Mouse (Mus musculus) heart, embryonic 12.5 days (tissue): Measurements from ENCODE around the gene Trmt44. TPM values are rescaled to one million over a fixed set of nuclear protein-coding genes. Genes with fewer than 3 reads are reported as not detected.

ENCODE experiments used
- ATAC-seq: fragments of 200-750 bp; cut with Nextera tagmentation; 2 replicates; pipeline ENCODE4 v1.8.0; 2017; ENCODE audit warnings: moderate TSS enrichment, moderate library complexity; ENCODE audit not compliant: insufficient number of reproducible peaks, low FRiP score
- H3K27ac ChIP-seq: fragments of 300-500 bp; sonication (generic); 2 replicates; pipeline ENCODE4 v1.5.1; 2016; ENCODE audit warnings: mild to moderate bottlenecking, moderate library complexity; ENCODE audit not compliant: poor library complexity, severe bottlenecking
- H3K27me3 ChIP-seq: fragments of 300-500 bp; sonication (generic); replicated peaks from 2 replicates; pipeline ENCODE4 v1.6.1; 2016; ENCODE audit warnings: mild to moderate bottlenecking, moderate library complexity
- H3K36me3 ChIP-seq: fragments of 300-500 bp; sonication (generic); 2 replicates; pipeline ENCODE4 v1.6.1; 2016; ENCODE audit warnings: mild to moderate bottlenecking, moderate library complexity
- H3K4me1 ChIP-seq: fragments of 300-500 bp; sonication (generic); replicated peaks from 2 replicates; pipeline ENCODE4 v1.6.1; 2016; ENCODE audit warnings: mild to moderate bottlenecking
- H3K4me2 ChIP-seq: fragments of 300-500 bp; sonication (generic); 2 replicates; pipeline ENCODE4 v1.6.1; 2016; ENCODE audit warnings: mild to moderate bottlenecking, moderate library complexity
- H3K4me3 ChIP-seq: fragments of 300-500 bp; sonication (generic); 2 replicates; pipeline ENCODE4 v1.5.1; 2016; ENCODE audit warnings: mild to moderate bottlenecking
- H3K9ac ChIP-seq: fragments of 300-500 bp; sonication (generic); 2 replicates; pipeline ENCODE4 v1.6.1; 2016; ENCODE audit warnings: mild to moderate bottlenecking, moderate library complexity
- H3K9me3 ChIP-seq: fragments of 300-500 bp; sonication (generic); replicated peaks from 2 replicates; pipeline ENCODE4 v1.6.1; 2016; ENCODE audit warnings: mild to moderate bottlenecking, moderate library complexity
- WGBS: fragments of 180-500 bp; shearing (Covaris S2); methylation state at CpG from one replicate; pipeline ENCODE4 v1.1.7; 2016; 5-methylcytosine and 5-hydroxymethylcytosine counted together
- polyA plus RNA-seq: library from polyadenylated mRNA; unstranded; fragments of >200 nt; fragmentation: Nextera tagmentation; extraction: Ambion mirVana; gene quantifications from 2 replicates; pipeline ENCODE4 v1.2.1, GENCODE M21; 2016

Trmt44 gene
- 5.1 and 5.7 TPM in 2 replicates for polyA plus RNA-seq

DNA sequence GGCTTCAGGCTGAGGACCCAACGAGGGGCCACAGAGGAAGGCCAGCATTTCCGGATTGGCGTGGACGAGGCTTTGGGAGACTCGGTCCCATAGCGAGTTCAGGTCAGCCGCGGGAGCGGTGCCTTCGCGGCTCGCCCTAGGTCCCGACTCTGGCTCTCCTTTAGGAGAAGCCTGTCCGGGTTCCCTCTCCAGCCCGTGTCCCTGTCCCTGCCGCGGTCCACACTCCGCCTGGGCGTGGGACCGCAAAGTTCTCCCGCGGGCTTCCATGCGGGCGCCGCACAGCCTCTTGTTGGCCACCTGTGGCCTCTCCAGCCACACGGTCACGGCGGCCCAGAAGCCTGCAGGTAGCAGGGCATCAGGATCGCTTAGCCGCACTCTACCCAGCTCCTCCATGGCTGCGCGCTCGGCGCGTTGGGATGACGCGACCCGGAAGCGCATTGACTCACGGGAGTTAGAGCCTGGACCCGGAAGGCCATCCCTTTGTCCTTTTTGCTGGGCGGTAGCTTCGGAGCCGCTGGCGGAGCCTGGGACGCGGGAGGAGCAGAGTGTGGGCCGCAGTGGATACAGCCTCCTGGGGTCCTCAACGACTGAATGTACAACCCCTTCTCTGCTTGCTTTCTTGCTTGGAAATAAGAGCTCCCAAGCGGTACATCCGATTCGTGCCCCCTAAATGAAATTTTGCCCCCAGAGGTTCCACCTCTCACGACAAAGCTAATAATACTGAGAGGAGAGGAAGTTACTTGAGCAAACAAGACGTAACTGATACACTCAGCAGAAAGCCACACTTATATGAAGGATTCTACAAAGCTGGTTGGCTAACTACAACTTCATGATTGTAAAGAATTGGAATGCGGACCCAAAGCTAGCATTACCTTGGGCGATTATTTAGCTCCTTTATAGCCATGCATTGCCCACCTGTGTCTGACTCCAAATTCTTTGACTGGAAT, at the start of gene Trmt44:
Gene Trmt44, minus strand, starts transcription at position 418 of the 947 bp plus-strand sequence.
- peak within 1 kb of the TSS; percentile 82 for H3K4me3 ChIP-seq
- peak within 1 kb of the TSS; percentile 79 for H3K27ac ChIP-seq
- peaks cover 37% of the 10 kb centered on the region for H3K36me3 ChIP-seq
- peak; percentile 93 for ATAC-seq
- peak within 1 kb of the TSS; percentile 95 for H3K4me2 ChIP-seq
- 3% methylated on average over 56 of the region's 56 CpGs for WGBS
- H3K4me1 ChIP-seq: peaks cover 10% of the 10 kb centered on the region
- H3K27me3 ChIP-seq: no peaks in the 10 kb centered on the region; the same call in 1 of the 2 replicates
- no peaks in the 10 kb centered on the region; the same call in 1 of the 2 replicates for H3K9me3 ChIP-seq
- H3K9ac ChIP-seq: peak within 1 kb of the TSS; percentile 91

GRCm38 (mm10) chr5:35623831-35624230, 49.0 kb upstream of the Trmt44 start:
- Histone ChIP-seq H3K27me3 (peaks cover 35% of the 10 kb centered on the region), H3K4me2 (no peak overlapping the region), H3K4me3 (no peak overlapping the region), H3K27ac (no peak overlapping the region), H3K9ac (no peak overlapping the region), H3K9me3 (no peaks in the 10 kb centered on the region), H3K36me3 (no peaks in the 10 kb centered on the region), H3K4me1 (peaks cover 17% of the 10 kb centered on the region)
- ATAC-seq: no peak

DNA sequence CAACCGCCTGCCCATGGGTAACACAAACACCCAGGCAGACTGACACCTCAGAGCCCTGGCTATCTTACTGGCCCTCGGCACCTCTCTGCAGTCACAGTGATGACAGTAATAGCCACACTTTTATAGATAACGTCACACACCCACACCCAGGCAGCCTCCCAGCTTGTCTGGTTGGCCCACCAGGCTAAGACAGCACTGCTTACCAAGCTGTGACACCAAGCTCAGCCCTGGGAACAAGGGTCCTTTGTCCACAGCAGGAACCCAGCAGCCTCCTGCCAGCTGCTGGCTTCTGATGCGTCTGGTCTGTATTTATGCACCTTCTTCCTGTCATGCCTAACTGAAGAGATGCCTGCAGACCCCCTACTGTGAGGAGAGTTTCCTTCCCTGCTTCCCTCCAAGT, 46.2 kb upstream of the Trmt44 start:
- no peak overlapping the region for H3K4me3 ChIP-seq
- H3K27me3 ChIP-seq: peaks cover 39% of the 10 kb centered on the region
- WGBS: 15% methylated on average over 4 of the region's 4 CpGs
- H3K27ac ChIP-seq: no peak overlapping the region
- H3K36me3 ChIP-seq: no peaks in the 10 kb centered on the region
- H3K9me3 ChIP-seq: no peaks in the 10 kb centered on the region
- H3K4me2 ChIP-seq: no peak overlapping the region
- peak; percentile 59 for ATAC-seq
- H3K9ac ChIP-seq: no peak overlapping the region
- peaks cover 29% of the 10 kb centered on the region for H3K4me1 ChIP-seq

GRCm38 (mm10) chr5:35616943-35617342, 42.1 kb upstream of the Trmt44 start:
- ATAC-seq: no peak
- WGBS: 32% methylated on average over 5 of the region's 5 CpGs
- Histone ChIP-seq H3K4me3 (no peak overlapping the region), H3K9me3 (no peaks in the 10 kb centered on the region), H3K4me2 (no peak overlapping the region), H3K27me3 (peaks cover 40% of the 10 kb centered on the region), H3K9ac (no peak overlapping the region), H3K27ac (no peak overlapping the region), H3K4me1 (peaks cover 28% of the 10 kb centered on the region), H3K36me3 (no peaks in the 10 kb centered on the region; the same call in 1 of the 2 replicates)

DNA sequence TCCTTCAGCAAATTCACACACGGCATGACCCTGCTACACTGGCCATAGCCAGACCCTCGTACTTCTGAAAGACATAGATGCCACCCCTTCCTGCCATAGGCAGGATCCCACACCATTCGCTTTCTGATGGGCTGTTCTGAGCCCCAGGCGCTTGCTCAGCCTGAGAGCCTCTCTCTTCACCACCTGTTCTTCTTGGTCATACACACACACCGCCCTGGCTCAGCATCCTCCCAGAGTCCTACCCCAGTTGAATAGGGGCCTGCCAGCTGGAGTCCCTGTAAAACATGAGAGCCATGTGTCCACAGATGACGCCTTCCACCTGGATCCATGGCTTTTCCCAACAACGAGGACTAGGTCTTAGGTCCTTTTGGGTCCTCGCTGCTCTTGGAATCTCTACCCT, 37.9 kb upstream of the Trmt44 start:
- Histone ChIP-seq H3K27me3 (peaks cover 33% of the 10 kb centered on the region), H3K4me2 (no peak overlapping the region), H3K9ac (no peak overlapping the region), H3K4me1 (peaks cover 37% of the 10 kb centered on the region), H3K4me3 (no peak overlapping the region), H3K27ac (no peak overlapping the region), H3K9me3 (no peaks in the 10 kb centered on the region), H3K36me3 (peaks cover 6% of the 10 kb centered on the region; the same call in 1 of the 2 replicates)
- ATAC-seq: no peak
- 80% methylated on average over 8 of the region's 8 CpGs for WGBS

DNA sequence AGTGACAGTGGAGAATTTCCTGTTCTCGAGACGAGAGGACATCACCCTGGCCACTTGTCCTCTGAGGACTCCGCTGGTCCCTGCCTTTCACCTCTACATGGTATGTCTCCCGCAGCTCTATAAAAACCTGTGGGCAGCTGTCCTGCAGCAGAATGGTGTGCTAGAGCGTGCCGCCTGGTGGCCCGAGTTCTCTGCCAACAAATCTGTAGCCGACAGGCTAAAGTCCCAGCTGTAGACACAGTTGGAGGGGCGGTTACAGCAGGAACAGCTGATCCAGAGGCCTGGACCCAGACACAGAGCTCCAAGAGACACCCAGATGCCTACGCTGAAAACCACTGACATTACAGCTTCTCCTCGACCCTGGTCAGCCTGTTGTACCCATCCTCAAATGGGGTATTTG, 37.0 kb upstream of the Trmt44 start:
- 84% methylated on average over 11 of the region's 11 CpGs for WGBS
- no peak overlapping the region for H3K9ac ChIP-seq
- no peak for ATAC-seq

DNA sequence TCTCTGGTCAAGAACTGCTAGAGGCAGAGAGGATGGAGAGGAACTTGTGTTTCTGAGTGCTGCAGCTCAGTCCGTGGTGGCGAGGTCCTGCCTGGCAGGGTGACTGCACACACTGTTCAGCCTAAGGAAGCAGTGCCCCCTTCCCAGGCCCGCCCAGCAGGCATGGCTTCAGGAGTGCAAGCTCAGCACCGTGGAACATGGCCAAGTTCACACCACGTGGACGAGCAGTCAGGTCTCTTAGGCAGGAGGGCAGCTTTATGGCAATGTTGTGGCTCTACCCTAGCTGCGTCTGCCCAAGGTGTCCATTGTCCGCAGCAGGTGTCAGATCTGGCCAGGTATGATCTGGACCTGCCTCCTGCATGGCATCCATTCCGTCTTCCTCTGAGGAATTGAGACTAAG, 36.3 kb upstream of the Trmt44 start:
- 86% methylated on average over 9 of the region's 9 CpGs for WGBS
- H3K27me3 ChIP-seq: peaks cover 25% of the 10 kb centered on the region
- H3K9ac ChIP-seq: no peak overlapping the region
- ATAC-seq: no peak
- no peak overlapping the region for H3K4me3 ChIP-seq
- no peak overlapping the region for H3K4me2 ChIP-seq
- H3K9me3 ChIP-seq: no peaks in the 10 kb centered on the region
- peaks cover 6% of the 10 kb centered on the region; the same call in 1 of the 2 replicates for H3K36me3 ChIP-seq
- peaks cover 37% of the 10 kb centered on the region for H3K4me1 ChIP-seq
- H3K27ac ChIP-seq: no peak overlapping the region

More for the DNA sequence above, 37.0 kb upstream of the Trmt44 start:
- H3K27me3 ChIP-seq: peaks cover 32% of the 10 kb centered on the region
- peaks cover 6% of the 10 kb centered on the region; the same call in 1 of the 2 replicates for H3K36me3 ChIP-seq
- no peaks in the 10 kb centered on the region for H3K9me3 ChIP-seq
- no peak overlapping the region for H3K4me2 ChIP-seq
- H3K4me1 ChIP-seq: peaks cover 38% of the 10 kb centered on the region
- no peak overlapping the region for H3K4me3 ChIP-seq
- no peak overlapping the region for H3K27ac ChIP-seq

- ATAC-seq: no peak
- Histone ChIP-seq H3K4me1 (peaks cover 37% of the 10 kb centered on the region), H3K27me3 (peaks cover 19% of the 10 kb centered on the region), H3K4me3 (no peak overlapping the region), H3K27ac (no peak overlapping the region), H3K36me3 (peaks cover 6% of the 10 kb centered on the region; the same call in 1 of the 2 replicates), H3K9ac (no peak overlapping the region), H3K9me3 (no peaks in the 10 kb centered on the region), H3K4me2 (no peak overlapping the region)
- WGBS: 86% methylated on average over 7 of the region's 7 CpGs
Measured at GRCm38 (mm10) chr5:35610381-35610780, 35.5 kb upstream of the Trmt44 start.

- Histone ChIP-seq H3K4me3 (no peak overlapping the region), H3K27me3 (peaks cover 19% of the 10 kb centered on the region), H3K9ac (no peak overlapping the region), H3K4me1 (peaks cover 37% of the 10 kb centered on the region), H3K27ac (no peak overlapping the region), H3K4me2 (no peak overlapping the region), H3K9me3 (no peaks in the 10 kb centered on the region), H3K36me3 (peaks cover 6% of the 10 kb centered on the region; the same call in 1 of the 2 replicates)
- WGBS: 77% methylated on average over 2 of the region's 2 CpGs
- ATAC-seq: no peak
Measured at GRCm38 (mm10) chr5:35609971-35610370, 35.1 kb upstream of the Trmt44 start.

DNA sequence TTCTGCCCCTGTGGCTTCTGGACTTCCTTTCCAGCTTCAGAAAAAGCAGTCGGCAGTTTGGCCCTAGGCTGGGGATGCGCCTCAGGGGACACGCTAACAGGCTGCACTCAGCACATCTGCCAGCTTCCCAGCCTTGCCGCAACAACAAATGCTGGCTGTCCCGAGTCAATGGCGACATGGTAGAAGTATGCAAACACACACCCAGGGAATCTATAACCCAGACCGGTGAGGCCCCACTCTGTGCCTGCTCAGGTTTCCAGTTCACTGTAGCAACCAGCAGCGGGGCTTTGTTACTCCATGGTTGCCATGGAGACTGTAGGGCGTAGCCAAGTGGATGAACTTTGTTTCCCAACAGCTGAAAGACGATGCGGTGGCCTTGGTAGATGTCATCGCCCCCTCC, 34.5 kb upstream of the Trmt44 start:
- ATAC-seq: no peak
- WGBS: 40% methylated on average over 12 of the region's 12 CpGs
- Histone ChIP-seq H3K4me3 (no peak overlapping the region), H3K4me2 (no peak overlapping the region), H3K9ac (no peak overlapping the region), H3K27me3 (peaks cover 18% of the 10 kb centered on the region), H3K36me3 (peaks cover 6% of the 10 kb centered on the region; the same call in 1 of the 2 replicates), H3K9me3 (no peaks in the 10 kb centered on the region), H3K27ac (no peak overlapping the region), H3K4me1 (peaks cover 37% of the 10 kb centered on the region)

GRCm38 (mm10) chr5:35608559-35608958, 33.7 kb upstream of the Trmt44 start:
- Histone ChIP-seq H3K36me3 (peaks cover 6% of the 10 kb centered on the region; the same call in 1 of the 2 replicates), H3K4me2 (no peak overlapping the region), H3K9me3 (no peaks in the 10 kb centered on the region), H3K27ac (no peak overlapping the region), H3K4me1 (peaks cover 37% of the 10 kb centered on the region), H3K4me3 (no peak overlapping the region), H3K9ac (no peak overlapping the region), H3K27me3 (peaks cover 13% of the 10 kb centered on the region; the same call in 1 of the 2 replicates)
- WGBS: 74% methylated on average over 5 of the region's 5 CpGs
- no peak for ATAC-seq
